Mouse (Mus musculus): ENCODE measurements around the gene Tpp2.
"Not testable (repeated sequence)": the region's sequence is repeated elsewhere in the genome, so short reads cannot be mapped to it uniquely, and the experiment has no call there.

The Tpp2 gene

DNA sequence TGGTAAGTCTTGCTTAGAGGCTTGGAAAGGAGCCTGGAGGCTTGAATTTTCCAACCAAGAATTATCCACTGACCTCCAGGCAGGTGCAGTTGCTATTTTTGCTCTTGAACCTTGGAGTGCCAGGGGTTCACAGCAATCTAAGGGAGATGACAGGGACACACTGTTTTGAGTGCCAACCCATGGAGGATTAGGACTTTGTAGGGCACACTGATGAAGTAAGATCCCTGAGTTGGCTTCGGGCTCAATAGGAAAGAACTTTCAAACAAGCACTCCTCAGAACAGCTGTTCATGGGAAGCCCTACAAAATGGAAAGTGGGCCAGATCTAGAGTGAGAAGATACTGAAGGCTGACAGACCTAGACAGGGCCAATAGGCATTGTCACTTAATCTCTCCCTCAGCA lies 89.2 kb downstream of the Tpp2 start:
- no peak for DNase-seq

GRCm38 (mm10) chr1:44027651-44028050 lies 94.2 kb downstream of the Tpp2 start:
- DNase-seq, result no peak

GRCm38 (mm10) chr1:44032213-44032612 lies 98.8 kb downstream of the Tpp2 start:
- no peak for DNase-seq

- no peak for DNase-seq
Observed at GRCm38 (mm10) chr1:44032948-44033347, 99.5 kb downstream of the Tpp2 start.

DNA sequence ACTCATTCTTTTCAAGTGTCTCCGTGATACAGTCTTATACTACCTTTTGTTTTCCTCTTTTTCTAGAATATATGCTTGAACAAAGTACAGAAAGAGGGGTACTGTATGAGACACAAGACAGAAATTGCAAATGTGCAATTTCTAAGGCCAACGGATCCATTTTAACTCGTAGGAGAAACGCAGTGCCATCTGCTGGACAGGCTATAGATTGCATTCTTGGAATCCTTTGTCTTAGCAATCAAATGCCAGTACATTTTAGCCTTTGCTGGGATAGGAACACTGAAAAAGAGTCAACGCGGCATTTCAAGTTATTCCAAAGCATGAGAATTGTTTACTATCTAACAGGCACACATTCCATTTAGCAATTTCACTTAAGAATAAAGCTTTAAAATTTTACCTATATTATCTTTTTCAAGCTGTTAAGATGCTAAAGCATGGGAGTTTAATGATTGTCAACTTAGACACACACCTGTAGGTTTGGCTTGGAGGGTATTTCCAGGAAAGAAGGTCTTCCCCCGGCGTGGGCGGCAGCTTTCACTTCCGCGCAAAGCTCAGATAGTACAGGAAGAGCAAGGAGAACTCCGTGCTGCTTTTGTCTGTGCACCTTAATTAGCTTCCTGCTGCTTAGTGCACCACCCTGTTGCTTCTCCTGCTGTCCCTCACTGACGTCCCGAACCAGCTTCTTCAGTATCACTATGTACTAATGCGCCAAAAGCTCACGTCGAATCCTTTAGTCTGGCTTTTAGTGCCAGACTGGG lies 108.5 kb downstream of the Tpp2 start:
- DNase-seq, result peak; percentile 18

DNA sequence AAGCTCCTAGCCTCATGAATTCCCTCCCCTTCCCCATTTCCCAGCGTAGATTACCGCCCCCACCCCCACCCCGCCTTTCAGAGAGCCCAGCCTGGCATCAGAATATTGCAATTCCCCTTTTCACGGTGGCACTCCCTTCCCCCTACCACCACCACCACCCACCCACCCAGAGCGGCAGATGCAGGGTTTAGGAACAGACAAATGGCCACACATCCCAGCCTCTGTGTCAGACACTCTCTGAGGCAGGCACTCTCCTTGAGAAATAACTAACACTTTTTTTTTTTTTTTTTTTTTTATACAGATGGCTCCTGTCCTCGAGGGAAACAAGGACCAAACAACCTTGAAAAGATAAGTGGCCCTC lies 109.1 kb downstream of the Tpp2 start:
- DNase-seq, result no peak

GRCm38 (mm10) chr1:44045689-44046088 lies 112.2 kb downstream of the Tpp2 start:
- not testable (repeated sequence) for DNase-seq

- DNase-seq, result no peak
Observed at GRCm38 (mm10) chr1:44046556-44046955, 113.1 kb downstream of the Tpp2 start.

All from right cerebral cortex, adult 18-20 months (tissue).